Mouse (Mus musculus): ENCODE measurements around the gene Kdm1b. TPM values are rescaled to one million over a fixed set of nuclear protein-coding genes. Genes with fewer than 3 reads are reported as not detected.

The Kdm1b gene
- total RNA-seq, 1 experiment from 2014 or later = 20.7 TPM

Other genes with a start within 250 kb of the Kdm1b start
- 13.3 to 20.2 TPM (median 18.5 TPM) in 3 replicates for gene Kif13a, start 113.6 kb upstream of the Kdm1b start, total RNA-seq (2017)
- 0.38 to 0.68 TPM in 2 of 3 replicates, not detected in the other for gene Nhlrc1, start 28.6 kb upstream of the Kdm1b start, total RNA-seq (2017)
- gene Tpmt, start 1.2 kb downstream of the Kdm1b start, total RNA-seq (2017) = 1.6 to 3.5 TPM (median 3.3 TPM) in 3 replicates
- 301 to 405 TPM (median 364 TPM) in 3 replicates for gene Dek, start 62.7 kb downstream of the Kdm1b start, total RNA-seq (2017)
- 4.9 to 7.6 TPM (median 6.0 TPM) in 3 replicates for gene Rnf144b, start 79.2 kb downstream of the Kdm1b start, total RNA-seq (2017)

All from monocyte, adult 5-6 weeks (primary cell).